Mouse (Mus musculus) right cerebral cortex, postnatal 36 days (tissue): ENCODE results near the gene Rusc1.
A peak's percentile ranks its signal among the peaks of the same experiment; 100 is the strongest.

Experiments
- DNase-seq, 2 experiments: peaks; one replicate each; pipeline ENCODE4 v3.0.0; 2022; ENCODE audit warnings: low spot score in 2 of 2, mixed read lengths in 1 of 2

Gene Rusc1

GRCm38 (mm10) chr3:89093175-89093574 lies at the start of gene Rusc1:
Gene Rusc1 (minus strand): TSS chr3:89093311.
- DNase-seq, result peak; percentile 91 to 95

GRCm38 (mm10) chr3:89136365-89136764 lies 43.3 kb upstream of the Rusc1 start:
- no peak for DNase-seq

- DNase-seq, result no peak
These were observed 42.8 kb upstream of the Rusc1 start, which contains the start of gene Pklr for GRCm38 (mm10) chr3:89135958-89136357. Gene Pklr (plus strand): TSS chr3:89136142.

GRCm38 (mm10) chr3:89133752-89134151 lies 40.6 kb upstream of the Rusc1 start:
- DNase-seq, result no peak

GRCm38 (mm10) chr3:89133063-89133450 lies 39.9 kb upstream of the Rusc1 start:
- DNase-seq, result no peak

- DNase-seq, result peak; percentile 23 to 40
These were observed 39.4 kb upstream of the Rusc1 start for GRCm38 (mm10) chr3:89132285-89133062.

- DNase-seq, result peak; percentile 62 to 80
These were observed 38.7 kb upstream of the Rusc1 start for GRCm38 (mm10) chr3:89131816-89132215.

GRCm38 (mm10) chr3:89129908-89130307 lies 36.8 kb upstream of the Rusc1 start:
- no peak for DNase-seq

GRCm38 (mm10) chr3:89125981-89126380 lies 32.9 kb upstream of the Rusc1 start:
- DNase-seq, result no peak

GRCm38 (mm10) chr3:89124241-89124640 lies 31.1 kb upstream of the Rusc1 start:
- no peak for DNase-seq

GRCm38 (mm10) chr3:89123313-89123712 lies 30.2 kb upstream of the Rusc1 start:
- DNase-seq, result no peak

- DNase-seq, result no peak
These were observed 22.4 kb upstream of the Rusc1 start for GRCm38 (mm10) chr3:89115522-89115921.

GRCm38 (mm10) chr3:89113058-89113457 lies 19.9 kb upstream of the Rusc1 start:
- no peak for DNase-seq

- DNase-seq, result no peak
These were observed 15.0 kb upstream of the Rusc1 start for GRCm38 (mm10) chr3:89108146-89108545.

- DNase-seq, result no peak
These were observed 14.4 kb upstream of the Rusc1 start for GRCm38 (mm10) chr3:89107545-89107944.

- no peak for DNase-seq
These were observed 13.8 kb upstream of the Rusc1 start for GRCm38 (mm10) chr3:89106881-89107280.

GRCm38 (mm10) chr3:89103291-89103595 lies 10.1 kb upstream of the Rusc1 start:
- DNase-seq, result no peak

- no peak for DNase-seq
These were observed 9.6 kb upstream of the Rusc1 start for GRCm38 (mm10) chr3:89102495-89103290.

GRCm38 (mm10) chr3:89101812-89102494 lies 8.8 kb upstream of the Rusc1 start, which contains the start of gene Fdps:
Gene Fdps (minus strand): TSS chr3:89101959.
- peak; percentile 98 to 99 for DNase-seq

- DNase-seq, result no peak
These were observed 8.3 kb upstream of the Rusc1 start for GRCm38 (mm10) chr3:89101459-89101811.

GRCm38 (mm10) chr3:89100811-89101210 lies 7.7 kb upstream of the Rusc1 start, which contains the start of gene Gm43738:
Gene Gm43738 (minus strand): TSS chr3:89101099.
- DNase-seq, result no peak

GRCm38 (mm10) chr3:89094021-89094420 lies 910 bp upstream of the Rusc1 start:
- DNase-seq, result no peak
